Mouse (Mus musculus): ENCODE measurements around the gene Zbed4. TPM values are rescaled to one million over a fixed set of nuclear protein-coding genes. Genes with fewer than 3 reads are reported as not detected.

Zbed4 gene
- polyA plus RNA-seq, 1 experiment from 2014 or later = 13.8 TPM

- Histone ChIP-seq H3K4me1 (peaks cover 4% of the 10 kb centered on the region), H3K36me3 (peaks cover 32% of the 10 kb centered on the region), H3K4me3 (no peak overlapping the region), H3K4me2 (no peak overlapping the region), H3K27me3 (no peaks in the 10 kb centered on the region), H3K27ac (no peak overlapping the region), H3K9ac (no peak overlapping the region), H3K9me3 (no peaks in the 10 kb centered on the region)
- peak; percentile 76 for ATAC-seq (ENCODE audit: insufficient number of reproducible peaks, insufficient read depth, low FRiP score, low TSS enrichment, low read depth)
- WGBS = 51% methylated on average over 17 of the region's 17 CpGs
Measured at GRCm38 (mm10) chr15:88828800-88829705, 77.6 kb downstream of the Zbed4 start.

GRCm38 (mm10) chr15:88829791-88830440 lies 78.5 kb downstream of the Zbed4 start:
- Histone ChIP-seq H3K4me3 (no peak overlapping the region), H3K27ac (no peak overlapping the region), H3K9ac (no peak overlapping the region), H3K36me3 (peaks cover 23% of the 10 kb centered on the region), H3K9me3 (no peaks in the 10 kb centered on the region), H3K27me3 (no peaks in the 10 kb centered on the region), H3K4me1 (peaks cover 4% of the 10 kb centered on the region), H3K4me2 (no peak overlapping the region)
- WGBS = 68% methylated on average over 6 of the region's 6 CpGs
- no peak for ATAC-seq (ENCODE audit: insufficient number of reproducible peaks, insufficient read depth, low FRiP score, low TSS enrichment, low read depth)

GRCm38 (mm10) chr15:88830696-88831095 lies 79.2 kb downstream of the Zbed4 start:
- Histone ChIP-seq H3K4me1 (peaks cover 4% of the 10 kb centered on the region), H3K36me3 (peaks cover 15% of the 10 kb centered on the region), H3K4me2 (no peak overlapping the region), H3K4me3 (no peak overlapping the region), H3K27me3 (no peaks in the 10 kb centered on the region), H3K9me3 (no peaks in the 10 kb centered on the region), H3K9ac (no peak overlapping the region), H3K27ac (no peak overlapping the region)
- ATAC-seq (ENCODE audit: insufficient number of reproducible peaks, insufficient read depth, low FRiP score, low TSS enrichment, low read depth) = no peak
- 82% methylated on average over 5 of the region's 5 CpGs for WGBS

- Histone ChIP-seq H3K9me3 (no peaks in the 10 kb centered on the region), H3K4me1 (peaks cover 4% of the 10 kb centered on the region), H3K27me3 (no peaks in the 10 kb centered on the region), H3K4me3 (no peak overlapping the region), H3K9ac (peak overlapping the region; percentile 17; the same call in 1 of the 2 replicates), H3K27ac (no peak overlapping the region), H3K4me2 (no peak overlapping the region), H3K36me3 (peaks cover 7% of the 10 kb centered on the region)
- ATAC-seq (ENCODE audit: insufficient number of reproducible peaks, insufficient read depth, low FRiP score, low TSS enrichment, low read depth) = no peak
- WGBS = 57% methylated on average over 5 of the region's 5 CpGs
Measured at GRCm38 (mm10) chr15:88831482-88831881, 80.0 kb downstream of the Zbed4 start.

- no peaks in the 10 kb centered on the region for H3K9me3 ChIP-seq
- no peaks in the 10 kb centered on the region for H3K36me3 ChIP-seq
- H3K4me1 ChIP-seq = peaks cover 8% of the 10 kb centered on the region
- H3K9ac ChIP-seq = no peak overlapping the region
- H3K27me3 ChIP-seq = no peaks in the 10 kb centered on the region
- no peak overlapping the region for H3K27ac ChIP-seq
- 76% methylated on average over 9 of the region's 9 CpGs for whole genome bisulfite sequencing
- H3K4me3 ChIP-seq = no peak overlapping the region
- ATAC-seq (ENCODE audit: insufficient number of reproducible peaks, insufficient read depth, low FRiP score, low TSS enrichment, low read depth) = no peak
- no peak overlapping the region for H3K4me2 ChIP-seq
Measured at GRCm38 (mm10) chr15:88832536-88832935, 81.1 kb downstream of the Zbed4 start.

Other genes with a start within 250 kb of the Zbed4 start
- gene Zdhhc25, start 151.4 kb upstream of the Zbed4 start, polyA plus RNA-seq (2015; fragmentation: Nextera tagmentation; extraction: Ambion mirVana) = not detected in 2 replicates
- 25.5 and 30.1 TPM in 2 replicates for gene Brd1, start 17.4 kb upstream of the Zbed4 start, polyA plus RNA-seq (2015; fragmentation: Nextera tagmentation; extraction: Ambion mirVana)
- 11.2 and 12.2 TPM in 2 replicates for gene Alg12, start 67.7 kb downstream of the Zbed4 start, polyA plus RNA-seq (2015; fragmentation: Nextera tagmentation; extraction: Ambion mirVana)
- gene Creld2, start 68.0 kb downstream of the Zbed4 start, polyA plus RNA-seq (2015; fragmentation: Nextera tagmentation; extraction: Ambion mirVana) = 74.7 and 87.3 TPM in 2 replicates
- 48.7 and 52.9 TPM in 2 replicates for gene Pim3, start 110.5 kb downstream of the Zbed4 start, polyA plus RNA-seq (2015; fragmentation: Nextera tagmentation; extraction: Ambion mirVana)
- gene Ttll8, start 202.8 kb downstream of the Zbed4 start, polyA plus RNA-seq (2015; fragmentation: Nextera tagmentation; extraction: Ambion mirVana) = not detected in 2 replicates
- gene Mlc1, start 227.3 kb downstream of the Zbed4 start, polyA plus RNA-seq (2015; fragmentation: Nextera tagmentation; extraction: Ambion mirVana) = 0.24 and 0.33 TPM in 2 replicates
- gene Mov10l1, start 231.2 kb downstream of the Zbed4 start, polyA plus RNA-seq (2015; fragmentation: Nextera tagmentation; extraction: Ambion mirVana) = not detected in 2 replicates

All from embryonic facial prominence, embryonic 13.5 days (tissue).